Mouse (Mus musculus) stomach, embryonic 16.5 days (tissue): Measurements from ENCODE around the gene Nmrk1. TPM values are rescaled to one million over a fixed set of nuclear protein-coding genes. Genes with fewer than 3 reads are reported as not detected.

Source experiments
- ATAC-seq: fragments of 200-750 bp; cut with Nextera tagmentation; 2 replicates; pipeline ENCODE4 v1.8.0; 2017; ENCODE audit warnings: moderate number of reproducible peaks, moderate TSS enrichment; ENCODE audit not compliant: insufficient read depth, low FRiP score
- H3K27ac ChIP-seq: fragments of 300-500 bp; sonication (generic); 2 replicates; pipeline ENCODE4 v1.5.1; 2014; ENCODE audit warnings: low read length
- H3K27me3 ChIP-seq: fragments of 300-500 bp; sonication (generic); 2 replicates; pipeline ENCODE4 v1.6.1; 2014; ENCODE audit warnings: low read length, control low read depth, mixed read lengths; ENCODE audit not compliant: control insufficient read depth, insufficient read depth
- H3K36me3 ChIP-seq: fragments of 300-500 bp; sonication (generic); 2 replicates; pipeline ENCODE4 v1.6.1; 2014; ENCODE audit warnings: low read length; ENCODE audit not compliant: control insufficient read depth, insufficient read depth
- H3K4me1 ChIP-seq: fragments of 300-500 bp; sonication (generic); 2 replicates; pipeline ENCODE4 v1.6.1; 2014; ENCODE audit warnings: low read length, control low read depth, mixed read lengths; ENCODE audit not compliant: control insufficient read depth, insufficient read depth
- H3K4me2 ChIP-seq: fragments of 300-500 bp; sonication (generic); 2 replicates; pipeline ENCODE4 v1.6.1; 2014; ENCODE audit warnings: low read depth, low read length, mixed read lengths
- H3K4me3 ChIP-seq: fragments of 300-500 bp; sonication (generic); replicated peaks from 2 replicates; pipeline ENCODE4 v1.5.1; 2014; ENCODE audit warnings: mild to moderate bottlenecking, low read length
- H3K9ac ChIP-seq: fragments of 300-500 bp; sonication (generic); 2 replicates; pipeline ENCODE4 v1.6.1; 2014; ENCODE audit warnings: low read length
- H3K9me3 ChIP-seq: fragments of 300-500 bp; sonication (generic); replicated peaks from 2 replicates; pipeline ENCODE4 v1.6.1; 2016; ENCODE audit warnings: low read length, control low read depth; ENCODE audit not compliant: control insufficient read depth
- WGBS: fragments of 180-500 bp; shearing (Covaris S2); extraction: QIAGEN DNeasy Blood & Tissue Kit; methylation state at CpG from one replicate; pipeline ENCODE4 v1.1.7; 2014; 5-methylcytosine and 5-hydroxymethylcytosine counted together
- polyA plus RNA-seq: library from polyadenylated mRNA; unstranded; fragments of >200 nt; fragmentation: Nextera tagmentation; extraction: Ambion mirVana; gene quantifications from 2 replicates; pipeline ENCODE4 v1.2.1, GENCODE M21; 2015

Nmrk1 gene
- polyA plus RNA-seq, 1 experiment from 2014 or later = 14.9 TPM

- WGBS = 69% methylated on average over 4 of the region's 4 CpGs
These were observed 20.8 kb downstream of the Nmrk1 start for GRCm38 (mm10) chr19:18652592-18652991.

GRCm38 (mm10) chr19:18653058-18653457, 21.3 kb downstream of the Nmrk1 start:
- no peak for ATAC-seq
- no peak overlapping the region for H3K9ac ChIP-seq
- WGBS = 71% methylated on average over 6 of the region's 6 CpGs
- 0 out of 2 replicates have a peak, but pooled peaks cover 2% of the 10 kb centered on the region for H3K4me1 ChIP-seq
- H3K27me3 ChIP-seq = no peaks in the 10 kb centered on the region
- no peak overlapping the region for H3K27ac ChIP-seq
- H3K4me3 ChIP-seq = no peak overlapping the region
- no peak overlapping the region for H3K4me2 ChIP-seq
- H3K36me3 ChIP-seq = no peaks in the 10 kb centered on the region
- H3K9me3 ChIP-seq = no peaks in the 10 kb centered on the region

More at GRCm38 (mm10) chr19:18652592-18652991, 20.8 kb downstream of the Nmrk1 start:
- no peak for ATAC-seq
- H3K4me1 ChIP-seq = 0 out of 2 replicates have a peak, but pooled peaks cover 2% of the 10 kb centered on the region
- H3K4me3 ChIP-seq = no peak overlapping the region
- no peaks in the 10 kb centered on the region for H3K9me3 ChIP-seq
- H3K36me3 ChIP-seq = no peaks in the 10 kb centered on the region
- H3K9ac ChIP-seq = no peak overlapping the region
- no peaks in the 10 kb centered on the region for H3K27me3 ChIP-seq
- no peak overlapping the region for H3K4me2 ChIP-seq
- H3K27ac ChIP-seq = no peak overlapping the region

GRCm38 (mm10) chr19:18654330-18654729, 22.6 kb downstream of the Nmrk1 start:
- no peak for ATAC-seq
- H3K9me3 ChIP-seq = no peaks in the 10 kb centered on the region
- 84% methylated on average over 8 of the region's 8 CpGs for WGBS
- H3K27me3 ChIP-seq = no peaks in the 10 kb centered on the region
- no peak overlapping the region for H3K9ac ChIP-seq
- H3K4me1 ChIP-seq = 0 out of 2 replicates have a peak, but pooled peaks cover 2% of the 10 kb centered on the region
- no peaks in the 10 kb centered on the region for H3K36me3 ChIP-seq
- no peak overlapping the region for H3K4me3 ChIP-seq
- H3K4me2 ChIP-seq = no peak overlapping the region
- 0 out of 2 replicates have a peak overlapping the region, but pooled peaks have one; percentile 8 for H3K27ac ChIP-seq

- H3K36me3 ChIP-seq = no peaks in the 10 kb centered on the region
- 56% methylated on average over 5 of the region's 5 CpGs for WGBS
These were observed 23.2 kb downstream of the Nmrk1 start for GRCm38 (mm10) chr19:18654984-18655383.

GRCm38 (mm10) chr19:18655999-18656398, 24.2 kb downstream of the Nmrk1 start:
- WGBS = 79% methylated on average over 7 of the region's 7 CpGs
- H3K9ac ChIP-seq = no peak overlapping the region
- H3K36me3 ChIP-seq = no peaks in the 10 kb centered on the region
- H3K4me1 ChIP-seq = 0 out of 2 replicates have a peak, but pooled peaks cover 2% of the 10 kb centered on the region
- H3K27ac ChIP-seq = no peak overlapping the region
- H3K9me3 ChIP-seq = no peaks in the 10 kb centered on the region
- H3K27me3 ChIP-seq = no peaks in the 10 kb centered on the region
- H3K4me2 ChIP-seq = no peak overlapping the region
- H3K4me3 ChIP-seq = no peak overlapping the region
- no peak for ATAC-seq

More at GRCm38 (mm10) chr19:18654984-18655383, 23.2 kb downstream of the Nmrk1 start:
- no peaks in the 10 kb centered on the region for H3K27me3 ChIP-seq
- 0 out of 2 replicates have a peak, but pooled peaks cover 2% of the 10 kb centered on the region for H3K4me1 ChIP-seq
- no peak overlapping the region for H3K4me3 ChIP-seq
- H3K4me2 ChIP-seq = no peak overlapping the region
- H3K27ac ChIP-seq = no peak overlapping the region
- H3K9ac ChIP-seq = no peak overlapping the region
- ATAC-seq = no peak
- H3K9me3 ChIP-seq = no peaks in the 10 kb centered on the region

- Histone ChIP-seq H3K9ac (no peak overlapping the region), H3K9me3 (no peaks in the 10 kb centered on the region), H3K4me2 (no peak overlapping the region), H3K27me3 (no peaks in the 10 kb centered on the region), H3K4me1 (0 out of 2 replicates have a peak, but pooled peaks cover 2% of the 10 kb centered on the region), H3K4me3 (no peak overlapping the region), H3K27ac (no peak overlapping the region), H3K36me3 (no peaks in the 10 kb centered on the region)
- no peak for ATAC-seq
- WGBS = 72% methylated on average over 4 of the region's 4 CpGs
These were observed 26.7 kb downstream of the Nmrk1 start for GRCm38 (mm10) chr19:18658473-18658872.

GRCm38 (mm10) chr19:18659349-18659748, 27.6 kb downstream of the Nmrk1 start:
- H3K36me3 ChIP-seq = no peaks in the 10 kb centered on the region
- no peak for ATAC-seq
- H3K9ac ChIP-seq = no peak overlapping the region
- no peaks in the 10 kb centered on the region for H3K9me3 ChIP-seq
- no peak overlapping the region for H3K4me3 ChIP-seq
- WGBS = no CpG with 5 or more reads among the region's 1 CpGs
- no peak overlapping the region for H3K27ac ChIP-seq
- no peaks in the 10 kb centered on the region for H3K27me3 ChIP-seq
- no peak overlapping the region for H3K4me2 ChIP-seq
- 0 out of 2 replicates have a peak, but pooled peaks cover 1% of the 10 kb centered on the region for H3K4me1 ChIP-seq

GRCm38 (mm10) chr19:18660466-18660865, 28.7 kb downstream of the Nmrk1 start:
- Histone ChIP-seq H3K36me3 (no peaks in the 10 kb centered on the region), H3K9ac (no peak overlapping the region), H3K9me3 (no peaks in the 10 kb centered on the region), H3K4me2 (no peak overlapping the region), H3K4me1 (no peaks in the 10 kb centered on the region), H3K27ac (no peak overlapping the region), H3K27me3 (no peaks in the 10 kb centered on the region), H3K4me3 (no peak overlapping the region)
- WGBS = 85% methylated on average over 3 of the region's 3 CpGs
- ATAC-seq = no peak

- no peak overlapping the region for H3K4me3 ChIP-seq
- H3K4me2 ChIP-seq = no peak overlapping the region
- no peaks in the 10 kb centered on the region for H3K4me1 ChIP-seq
- H3K9ac ChIP-seq = no peak overlapping the region
- no peaks in the 10 kb centered on the region for H3K36me3 ChIP-seq
- H3K27me3 ChIP-seq = no peaks in the 10 kb centered on the region
- no peak for ATAC-seq
- WGBS = 22% methylated on average over 1 of the region's 1 CpGs
- H3K9me3 ChIP-seq = no peaks in the 10 kb centered on the region
- no peak overlapping the region for H3K27ac ChIP-seq
These were observed 29.9 kb downstream of the Nmrk1 start for GRCm38 (mm10) chr19:18661683-18662082.
